Mouse (Mus musculus): ENCODE data around the gene Cntrob. TPM values are rescaled to one million over a fixed set of nuclear protein-coding genes. Genes with fewer than 3 reads are reported as not detected.
A peak's percentile ranks its signal among the peaks of the same experiment; 100 is the strongest.

Gene Cntrob
- polyA plus RNA-seq, 2 experiments, result 6.5 to 9.8 TPM

GRCm38 (mm10) chr11:69265410-69265809, 58.2 kb downstream of the Cntrob start:
- WGBS (ENCODE audit: insufficient replicate concordance), result 58% methylated on average over 9 of the region's 9 CpGs
- TF ChIP-seq EP300 (IDR thresholded peaks at IDR 0.05; ENCODE audit: low read depth) (no peak), CTCF (IDR thresholded peaks at IDR 0.05; ENCODE audit: low read depth) (no peak)
- peaks cover 3% of the 10 kb centered on the region for H3K27me3 ChIP-seq (ENCODE audit: control insufficient read depth, insufficient read depth, low read length)
- no peak overlapping the region for H3K4me2 ChIP-seq (ENCODE audit: low read depth)
- H3K27ac ChIP-seq, result no peak overlapping the region
- H3K4me1 ChIP-seq (replicated peaks; ENCODE audit: control insufficient read depth in 2 of 2, insufficient read depth in 2 of 2, low read length in 1 of 2), result no peaks in the 10 kb centered on the region
- no peaks in the 10 kb centered on the region for H3K9me3 ChIP-seq (ENCODE audit: control insufficient read depth, low read length)
- H3K36me3 ChIP-seq (replicated peaks; ENCODE audit: control insufficient read depth, insufficient read depth, low read depth), result no peaks in the 10 kb centered on the region
- DNase-seq (ENCODE audit: low read depth in 3 of 3, low spot score in 3 of 3) (no peak), ATAC-seq (ENCODE audit: insufficient read depth) (no peak)
- H3K4me3 ChIP-seq (ENCODE audit: insufficient read depth in 1 of 2, low read depth in 2 of 2, low read length in 2 of 2), result no peak overlapping the region
- H3K9ac ChIP-seq (replicated peaks), result no peak overlapping the region

- TF ChIP-seq EP300 (IDR thresholded peaks at IDR 0.05; ENCODE audit: low read depth) (no peak), CTCF (IDR thresholded peaks at IDR 0.05; ENCODE audit: low read depth) (no peak)
- Histone ChIP-seq H3K9ac (replicated peaks) (no peak overlapping the region), H3K4me1 (replicated peaks; ENCODE audit: control insufficient read depth in 2 of 2, insufficient read depth in 2 of 2, low read length in 1 of 2) (no peaks in the 10 kb centered on the region), H3K4me2 (ENCODE audit: low read depth) (no peak overlapping the region), H3K27ac (no peak overlapping the region), H3K27me3 (ENCODE audit: control insufficient read depth, insufficient read depth, low read length) (no peaks in the 10 kb centered on the region; the same call in 1 of the 2 replicates), H3K36me3 (replicated peaks; ENCODE audit: control insufficient read depth, insufficient read depth, low read depth) (no peaks in the 10 kb centered on the region), H3K9me3 (ENCODE audit: control insufficient read depth, low read length) (no peaks in the 10 kb centered on the region), H3K4me3 (ENCODE audit: insufficient read depth in 1 of 2, low read depth in 2 of 2, low read length in 2 of 2) (no peak overlapping the region)
- no peak for ATAC-seq (ENCODE audit: insufficient read depth)
- 60% methylated on average over 2 of the region's 2 CpGs for WGBS (ENCODE audit: insufficient replicate concordance)
- no peak for DNase-seq (ENCODE audit: low read depth in 3 of 3, low spot score in 3 of 3)
Measured at GRCm38 (mm10) chr11:69264276-69264675, 59.3 kb downstream of the Cntrob start.

- H3K27me3 ChIP-seq (ENCODE audit: control insufficient read depth, insufficient read depth, low read length), result no peaks in the 10 kb centered on the region
- no peak overlapping the region for H3K9ac ChIP-seq (replicated peaks)
- no peak for DNase-seq (ENCODE audit: low read depth in 3 of 3, low spot score in 3 of 3)
- no peak overlapping the region for H3K27ac ChIP-seq
- WGBS (ENCODE audit: insufficient replicate concordance), result 47% methylated on average over 1 of the region's 1 CpGs
- H3K4me3 ChIP-seq (ENCODE audit: insufficient read depth in 1 of 2, low read depth in 2 of 2, low read length in 2 of 2), result no peak overlapping the region
- no peaks in the 10 kb centered on the region for H3K36me3 ChIP-seq (replicated peaks; ENCODE audit: control insufficient read depth, insufficient read depth, low read depth)
- no peak overlapping the region for H3K4me2 ChIP-seq (ENCODE audit: low read depth)
- ATAC-seq (ENCODE audit: insufficient read depth), result no peak
- no peaks in the 10 kb centered on the region; a peak in 1 of 4 replicates for H3K4me1 ChIP-seq (replicated peaks; ENCODE audit: control insufficient read depth in 2 of 2, insufficient read depth in 2 of 2, low read length in 1 of 2)
- TF ChIP-seq EP300 (IDR thresholded peaks at IDR 0.05; ENCODE audit: low read depth) (no peak), CTCF (IDR thresholded peaks at IDR 0.05; ENCODE audit: low read depth) (no peak)
- no peaks in the 10 kb centered on the region for H3K9me3 ChIP-seq (ENCODE audit: control insufficient read depth, low read length)
Measured at GRCm38 (mm10) chr11:69260111-69260510, 63.5 kb downstream of the Cntrob start.

GRCm38 (mm10) chr11:69258287-69258686, 65.3 kb downstream of the Cntrob start:
- peak; percentile 44 to 47 (median 46) for DNase-seq (ENCODE audit: low read depth in 3 of 3, low spot score in 3 of 3)
- H3K27me3 ChIP-seq (ENCODE audit: control insufficient read depth, insufficient read depth, low read length), result no peaks in the 10 kb centered on the region
- no peaks in the 10 kb centered on the region; a peak in 1 of 4 replicates for H3K4me1 ChIP-seq (replicated peaks; ENCODE audit: control insufficient read depth in 2 of 2, insufficient read depth in 2 of 2, low read length in 1 of 2)
- H3K9ac ChIP-seq (replicated peaks), result no peak overlapping the region
- no peak for TF ChIP-seq EP300 (IDR thresholded peaks at IDR 0.05; ENCODE audit: low read depth)
- peak; percentile 95 for TF ChIP-seq CTCF (IDR thresholded peaks at IDR 0.05; ENCODE audit: low read depth)
- H3K27ac ChIP-seq, result no peak overlapping the region
- no peak overlapping the region for H3K4me3 ChIP-seq (ENCODE audit: insufficient read depth in 1 of 2, low read depth in 2 of 2, low read length in 2 of 2)
- no peaks in the 10 kb centered on the region for H3K9me3 ChIP-seq (ENCODE audit: control insufficient read depth, low read length)
- H3K36me3 ChIP-seq (replicated peaks; ENCODE audit: control insufficient read depth, insufficient read depth, low read depth), result no peaks in the 10 kb centered on the region
- H3K4me2 ChIP-seq (ENCODE audit: low read depth), result no peak overlapping the region; the same call in 1 of the 2 replicates
- ATAC-seq (ENCODE audit: insufficient read depth), result peak; percentile 39; the same call in 1 of the 2 replicates
- 43% methylated on average over 5 of the region's 5 CpGs for WGBS (ENCODE audit: insufficient replicate concordance)

GRCm38 (mm10) chr11:69257807-69258206, 65.8 kb downstream of the Cntrob start:
- no peak overlapping the region for H3K4me3 ChIP-seq (ENCODE audit: insufficient read depth in 1 of 2, low read depth in 2 of 2, low read length in 2 of 2)
- H3K4me1 ChIP-seq (replicated peaks; ENCODE audit: control insufficient read depth in 2 of 2, insufficient read depth in 2 of 2, low read length in 1 of 2), result no peaks in the 10 kb centered on the region; a peak in 1 of 4 replicates
- no peak overlapping the region for H3K9ac ChIP-seq (replicated peaks)
- H3K27me3 ChIP-seq (ENCODE audit: control insufficient read depth, insufficient read depth, low read length), result no peaks in the 10 kb centered on the region
- no peak overlapping the region for H3K27ac ChIP-seq
- DNase-seq (ENCODE audit: low read depth in 3 of 3, low spot score in 3 of 3), result peak; percentile 35 to 58 (median 42)
- no peak overlapping the region; the same call in 1 of the 2 replicates for H3K4me2 ChIP-seq (ENCODE audit: low read depth)
- no peaks in the 10 kb centered on the region for H3K36me3 ChIP-seq (replicated peaks; ENCODE audit: control insufficient read depth, insufficient read depth, low read depth)
- WGBS (ENCODE audit: insufficient replicate concordance), result 36% methylated on average over 4 of the region's 4 CpGs
- TF ChIP-seq CTCF (IDR thresholded peaks at IDR 0.05; ENCODE audit: low read depth) (peak; percentile 57; the same call in 1 of the 2 replicates), EP300 (IDR thresholded peaks at IDR 0.05; ENCODE audit: low read depth) (no peak)
- no peaks in the 10 kb centered on the region for H3K9me3 ChIP-seq (ENCODE audit: control insufficient read depth, low read length)
- no peak for ATAC-seq (ENCODE audit: insufficient read depth)
